Mouse (Mus musculus) erythroblast, embryonic 14.5 days (primary cell): Measurements from ENCODE around the gene Itgb3bp.

Source experiments
- GATA1 ChIP-seq: IDR thresholded peaks from 2 replicates; pipeline ENCODE4 v1.6.1; 2012; ENCODE audit warnings: low read length, inconsistent platforms, mixed read lengths
- TAL1 ChIP-seq: IDR thresholded peaks from 3 replicates; pipeline ENCODE4 v1.6.1; 2012; ENCODE audit warnings: low read length, inconsistent platforms, mixed read lengths

- no peak for TF ChIP-seq GATA1
- no peak for TF ChIP-seq TAL1
Measured at GRCm38 (mm10) chr4:99739836-99740235, 189.8 kb downstream of the Itgb3bp start.
